Mouse (Mus musculus) naive thymus-derived CD4-positive, alpha-beta T cell, adult 2 months (primary cell): Measurements from ENCODE around the gene Sytl2.
A peak's percentile ranks its signal among the peaks of the same experiment; 100 is the strongest.

Experiments
- DNase-seq: peaks from one replicate; pipeline ENCODE4 v3.0.0-alpha.2; 2011; ENCODE audit warnings: low read depth

The Sytl2 gene

DNA sequence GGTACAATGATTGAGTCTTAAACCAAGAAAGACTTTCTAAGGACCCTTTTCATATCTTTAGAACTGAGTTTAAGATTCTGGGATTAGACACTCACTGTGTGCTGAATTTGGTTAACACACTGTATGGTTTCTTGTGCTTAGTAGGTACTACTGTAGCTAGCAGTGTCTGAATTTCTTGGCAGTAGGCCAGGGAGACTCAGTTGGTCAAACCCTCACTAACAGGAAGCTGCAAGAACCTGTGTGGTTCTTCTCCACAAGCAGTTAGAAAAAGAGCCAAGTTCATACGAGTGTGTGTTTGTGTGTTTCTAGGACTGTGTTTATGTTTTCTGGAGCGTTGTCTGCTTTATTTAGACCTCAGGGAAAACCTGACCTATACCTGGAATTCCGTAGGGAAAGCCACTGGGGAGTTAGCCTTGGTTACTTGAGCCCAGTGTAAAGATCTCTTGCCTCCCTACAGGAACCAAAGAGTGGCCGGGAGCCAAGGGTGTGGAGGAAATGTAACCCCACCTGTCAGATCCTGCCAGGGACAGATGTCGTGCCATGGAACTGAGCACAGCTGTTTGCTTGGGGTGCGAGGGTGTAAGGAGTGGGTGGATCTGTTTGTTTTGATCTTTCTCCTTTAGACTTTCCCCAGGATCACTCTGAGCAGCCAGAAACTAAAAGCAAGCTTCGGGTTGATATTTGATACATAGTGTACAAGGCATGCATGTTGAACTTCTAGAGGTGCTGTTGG, 10.3 kb downstream of the Sytl2 start:
- DNase-seq, result peak; percentile 61

DNA sequence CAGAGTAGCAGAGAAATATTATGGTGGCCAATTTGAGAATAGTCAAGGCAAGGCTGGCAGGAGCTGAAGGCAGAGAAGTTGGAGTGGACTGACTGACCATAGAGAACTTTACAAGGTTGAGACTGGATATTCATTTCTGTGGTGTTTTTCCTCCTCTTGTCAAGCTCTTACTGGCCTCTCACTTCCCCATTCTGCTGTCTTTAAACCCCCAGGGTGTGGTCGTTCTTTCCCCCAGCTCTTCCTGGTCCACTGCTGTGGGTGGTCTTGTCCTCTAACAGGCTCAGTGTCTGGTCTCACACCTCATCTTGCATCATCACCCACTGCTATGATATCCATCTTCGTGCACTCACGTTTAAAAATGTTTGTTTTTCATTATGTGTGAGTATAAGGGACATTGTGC, 11.4 kb downstream of the Sytl2 start:
- DNase-seq, result no peak

DNA sequence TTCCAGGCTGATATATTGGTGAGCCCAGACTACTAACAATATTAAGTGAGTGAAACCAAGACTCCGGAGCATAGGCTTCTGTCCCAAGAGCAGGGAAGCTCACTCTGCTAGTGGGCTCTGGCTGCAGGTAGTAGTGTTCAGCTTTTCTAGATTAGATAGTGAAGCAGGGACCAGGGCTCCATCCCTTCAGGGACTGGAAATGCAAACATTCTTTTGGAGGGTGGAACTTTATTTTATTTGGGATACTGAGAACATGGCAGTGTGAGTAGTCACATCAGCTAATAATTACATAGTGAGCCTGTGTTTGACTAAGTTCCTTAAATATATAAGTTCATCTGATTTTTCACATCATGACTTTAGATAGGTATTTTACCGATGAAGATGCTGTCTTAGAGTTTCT, 14.8 kb downstream of the Sytl2 start:
- no peak for DNase-seq

DNA sequence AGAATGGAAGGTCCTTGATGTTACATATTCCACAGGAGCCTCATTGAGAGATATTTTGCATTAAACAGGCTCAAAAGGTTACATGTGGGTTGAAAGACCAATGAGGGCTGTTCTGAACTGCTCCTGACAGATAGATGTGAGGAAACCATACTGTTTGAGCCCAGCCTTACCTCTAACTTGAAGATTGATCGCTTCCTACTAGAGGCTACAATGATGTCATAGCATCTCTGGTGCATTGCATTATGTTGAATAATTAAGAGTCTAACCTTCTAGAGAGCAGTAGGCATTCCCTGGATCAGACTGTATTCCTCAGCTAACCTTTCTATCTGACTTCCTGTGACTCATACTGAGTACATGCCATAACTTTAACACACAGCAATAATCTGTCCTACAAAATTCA, 17.4 kb downstream of the Sytl2 start:
- DNase-seq, result no peak

DNA sequence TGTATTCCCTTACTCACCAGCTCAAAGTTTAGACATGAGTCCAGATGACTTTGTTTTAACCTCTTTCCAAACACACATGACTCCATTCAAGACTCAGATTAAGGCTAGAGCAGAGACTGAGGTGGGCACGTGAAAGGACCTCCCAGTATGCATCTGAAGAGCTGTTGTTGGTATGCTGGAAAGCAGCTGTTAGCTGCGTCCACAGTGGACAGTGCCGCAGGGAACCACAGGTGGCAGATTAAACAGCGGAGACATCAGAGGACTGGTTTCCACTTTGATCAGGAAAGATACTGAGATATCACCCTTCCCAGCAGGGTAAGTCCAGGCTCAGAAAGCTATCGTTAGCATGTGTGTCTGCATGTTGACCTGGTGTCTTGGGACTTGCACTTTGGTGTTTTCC, 18.1 kb downstream of the Sytl2 start:
- no peak for DNase-seq

DNA sequence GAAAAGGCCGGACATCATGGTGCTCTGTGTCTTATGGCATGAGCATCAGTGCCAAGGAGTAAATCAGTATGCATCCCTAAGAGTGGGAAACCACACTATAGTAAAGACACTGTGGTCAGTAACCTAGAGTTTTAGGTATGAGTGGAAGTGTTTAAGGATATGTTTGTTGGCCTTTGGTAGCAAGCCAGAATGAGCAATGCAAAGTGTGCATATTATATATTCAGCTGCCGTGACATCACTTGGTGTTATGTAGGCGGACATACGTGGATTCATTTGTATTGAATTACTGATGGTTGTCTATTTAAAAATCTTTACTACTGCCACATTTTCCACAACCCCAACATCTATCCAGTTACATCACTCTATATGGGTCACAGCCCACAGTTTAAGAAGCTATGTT, 23.1 kb downstream of the Sytl2 start:
- DNase-seq, result no peak

DNA sequence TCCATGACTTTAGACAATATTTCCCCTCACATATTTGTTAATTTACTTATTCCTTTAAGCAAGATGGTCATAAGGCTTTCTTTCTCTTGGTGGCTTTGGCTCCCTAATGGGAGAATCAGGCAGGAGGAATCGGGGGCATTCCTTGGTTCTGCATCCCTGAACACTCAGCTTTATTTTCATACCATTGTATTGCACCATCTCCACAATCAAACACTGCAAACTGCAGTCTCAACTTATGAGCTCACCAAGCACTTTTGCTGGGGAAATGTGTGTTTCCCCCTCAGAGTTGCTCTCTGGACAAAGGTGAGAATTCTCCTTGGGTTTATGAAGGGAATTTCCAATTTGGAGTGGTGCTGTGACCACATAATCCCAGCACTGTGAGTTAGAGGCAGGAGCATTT, 28.1 kb downstream of the Sytl2 start:
- no peak for DNase-seq

DNA sequence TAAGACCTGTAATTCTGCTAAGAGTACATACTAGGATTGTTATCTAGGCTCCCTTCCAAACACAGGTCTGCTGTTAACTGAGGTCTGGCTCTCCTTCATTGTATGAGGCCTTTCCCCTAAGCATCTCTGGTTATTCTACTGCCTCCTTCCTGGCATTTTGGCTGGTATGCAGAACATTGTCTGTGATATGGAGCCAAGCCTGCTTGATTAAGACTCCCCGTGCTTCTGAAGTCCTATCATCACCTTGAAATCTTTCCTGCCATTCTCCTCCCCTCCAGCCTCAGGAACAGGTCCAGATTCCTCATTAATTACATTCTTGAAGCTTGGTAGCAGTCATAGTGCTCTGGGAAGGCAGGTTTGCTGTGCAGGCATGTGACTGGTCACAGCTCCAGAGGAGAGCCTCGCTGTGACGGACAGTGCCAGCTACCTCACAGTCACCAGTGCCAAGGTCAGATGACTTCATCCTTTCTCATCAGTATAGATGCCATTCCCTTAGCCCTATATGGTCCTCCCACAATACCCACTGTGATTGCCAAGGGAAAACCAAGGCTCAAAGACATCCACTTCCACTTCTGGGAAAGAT, 30.5 kb downstream of the Sytl2 start:
- no peak for DNase-seq

DNA sequence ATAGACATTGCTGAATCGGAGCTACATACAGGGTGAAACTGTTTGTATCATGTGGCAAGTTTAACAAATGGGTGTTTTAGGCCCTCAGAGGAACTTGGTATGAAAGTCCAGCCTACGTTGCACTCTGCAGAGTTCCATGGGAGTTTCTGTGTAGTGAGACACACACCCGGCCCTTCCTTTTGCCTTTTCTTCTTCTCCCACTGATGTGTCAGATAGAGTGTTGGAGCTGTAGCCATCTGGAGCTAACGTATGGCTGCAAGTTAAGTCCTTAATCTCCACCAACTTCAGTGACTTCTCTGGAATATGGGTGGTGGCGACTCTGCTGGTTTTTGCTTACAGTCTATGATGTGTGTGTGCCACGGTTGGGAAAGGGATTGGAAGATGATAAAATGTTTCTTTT, 32.3 kb downstream of the Sytl2 start:
- no peak for DNase-seq

DNA sequence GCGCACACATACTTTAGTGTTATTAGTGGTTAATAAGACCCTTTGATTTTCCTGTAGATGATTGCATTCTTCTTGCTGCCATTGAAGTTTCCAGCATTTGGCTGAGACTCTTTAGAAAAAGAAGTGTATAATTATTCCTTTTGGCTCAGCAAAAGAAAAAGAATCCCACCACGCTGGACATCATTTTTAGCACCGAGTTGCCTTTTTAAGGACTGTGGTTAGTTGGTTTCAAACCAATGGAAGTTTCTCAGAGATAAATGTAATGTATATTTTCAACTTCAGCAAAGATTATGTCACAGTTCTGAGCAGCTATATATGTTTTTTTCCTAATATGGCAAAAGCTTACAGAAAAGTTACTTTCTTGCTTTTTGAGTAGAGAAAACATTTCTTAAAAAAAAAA, 32.8 kb downstream of the Sytl2 start:
- no peak for DNase-seq

DNA sequence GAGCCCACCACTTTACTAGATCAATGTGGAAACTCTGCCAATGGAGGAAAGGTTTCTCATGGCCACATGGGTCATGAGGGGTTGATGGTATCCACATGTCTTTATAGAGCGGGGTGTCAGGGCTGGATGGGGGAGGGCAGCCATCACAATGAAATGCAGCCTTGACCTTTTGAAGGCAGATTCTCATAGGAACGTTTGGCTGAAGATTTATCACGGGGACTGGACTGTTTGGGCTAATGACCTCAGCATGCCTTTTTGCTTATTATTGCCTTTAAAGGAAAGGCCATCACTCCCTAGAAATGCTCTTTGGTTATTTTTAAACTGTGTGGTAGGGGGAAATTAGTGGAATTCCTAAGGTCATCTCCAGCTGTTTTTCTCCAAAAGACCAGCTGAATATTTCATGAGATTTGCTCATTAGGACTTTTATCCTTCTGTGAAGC, 33.7 kb downstream of the Sytl2 start:
- DNase-seq, result no peak

DNA sequence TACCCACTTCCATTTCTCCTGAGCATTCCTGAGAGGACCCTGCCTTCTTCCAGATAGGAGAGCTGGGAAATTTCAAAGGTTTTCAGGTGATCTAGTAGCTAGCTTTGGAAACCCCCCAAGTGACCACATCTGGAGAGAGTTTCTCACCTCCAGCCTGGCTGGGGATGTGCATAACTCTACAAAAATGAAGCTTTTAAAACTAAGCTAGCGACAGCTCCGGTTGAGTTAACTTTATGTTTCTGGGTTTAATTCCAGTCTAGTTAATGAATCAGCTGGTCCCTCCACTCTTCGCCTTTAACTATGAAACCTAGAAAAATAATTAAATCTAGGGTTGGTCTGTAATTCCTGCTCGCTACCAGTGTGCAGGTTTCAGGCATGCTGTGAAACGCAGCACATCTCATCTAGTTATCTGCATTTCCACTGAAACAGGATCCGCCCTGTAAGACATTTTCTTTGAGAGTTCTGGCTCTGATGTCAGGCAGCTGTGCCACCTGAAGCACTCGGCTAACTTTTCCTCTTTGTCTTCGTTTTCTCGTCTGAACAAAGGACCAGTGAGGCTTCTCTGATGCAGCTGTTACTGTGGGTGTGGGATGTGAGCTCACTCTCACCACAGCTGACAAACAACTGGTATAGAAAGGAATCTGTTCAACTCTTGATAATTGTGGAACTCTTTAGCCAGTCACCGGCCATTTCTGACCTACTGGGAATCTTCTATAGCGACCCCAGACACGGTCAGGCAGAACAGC, 39.3 kb downstream of the Sytl2 start:
- peak; percentile 78 for DNase-seq

DNA sequence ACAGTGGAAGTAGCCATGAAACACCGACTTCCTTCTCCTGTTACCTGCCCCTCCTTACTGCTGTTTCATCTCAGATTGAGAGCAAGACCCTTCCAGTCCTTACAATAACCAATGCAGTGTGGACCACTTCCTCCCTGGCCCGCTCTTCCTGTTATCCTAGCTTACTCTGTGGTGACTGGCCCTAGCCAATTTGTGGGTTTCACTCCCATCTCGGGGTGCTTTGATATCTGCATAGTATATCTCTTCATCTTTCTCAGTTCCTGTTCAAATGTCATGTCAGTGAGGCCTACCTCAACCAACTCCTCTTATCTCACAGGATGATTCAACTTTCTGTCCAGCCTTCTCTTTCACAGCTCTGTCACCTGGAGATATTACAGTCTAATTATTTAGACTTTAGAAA, 42.9 kb downstream of the Sytl2 start:
- DNase-seq, result peak; percentile 75

DNA sequence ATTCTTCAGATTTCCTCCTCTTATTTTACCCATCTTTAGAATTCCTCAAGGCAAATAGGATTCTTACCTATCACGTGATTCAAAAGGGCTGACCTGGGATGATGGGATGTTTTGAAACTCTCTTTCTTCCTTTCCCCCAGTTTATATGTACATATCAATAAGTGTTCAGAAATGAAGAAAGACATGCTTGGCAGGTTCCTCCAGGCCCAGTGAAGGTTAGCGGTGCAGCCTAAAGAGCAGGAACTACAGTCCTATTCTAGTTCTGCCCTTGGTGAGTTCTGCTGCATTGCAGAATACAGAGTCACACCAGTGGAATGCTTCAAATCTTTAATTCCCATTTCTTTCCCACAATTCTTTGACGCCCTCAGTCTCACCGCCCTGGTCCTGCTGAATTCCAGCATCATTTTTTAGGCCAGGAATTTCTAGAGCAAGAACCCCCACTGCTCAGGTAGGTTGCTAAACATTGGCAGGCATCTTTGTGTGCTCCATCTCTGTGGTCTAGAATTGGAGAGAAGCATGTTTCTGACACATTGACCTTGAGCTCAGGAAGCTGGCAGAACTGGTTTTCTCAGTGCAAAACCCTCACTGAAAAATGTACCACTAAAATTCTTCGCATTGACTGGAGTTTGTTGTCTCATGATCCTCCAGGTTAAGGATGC, 45.9 kb downstream of the Sytl2 start:
- no peak for DNase-seq

DNA sequence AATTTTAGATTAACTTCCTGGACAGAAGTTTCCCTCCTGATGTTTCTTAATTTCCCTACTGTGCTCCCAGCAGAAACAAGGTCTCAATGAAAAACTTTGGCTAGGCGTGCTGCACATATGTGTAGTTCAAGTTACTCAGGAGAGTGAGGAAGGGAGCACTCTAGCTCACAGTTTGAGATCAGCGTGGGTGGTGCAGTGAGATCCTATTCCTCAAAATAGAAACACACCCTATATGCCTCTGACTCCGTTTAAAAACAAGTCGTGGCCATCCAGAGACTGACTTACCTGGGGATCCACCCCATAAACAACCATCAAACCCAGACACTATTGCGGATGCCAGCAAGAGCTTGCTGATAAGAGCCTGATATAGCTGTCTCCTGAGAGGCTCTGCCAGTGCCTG, 47.0 kb downstream of the Sytl2 start:
- peak; percentile 56 for DNase-seq

DNA sequence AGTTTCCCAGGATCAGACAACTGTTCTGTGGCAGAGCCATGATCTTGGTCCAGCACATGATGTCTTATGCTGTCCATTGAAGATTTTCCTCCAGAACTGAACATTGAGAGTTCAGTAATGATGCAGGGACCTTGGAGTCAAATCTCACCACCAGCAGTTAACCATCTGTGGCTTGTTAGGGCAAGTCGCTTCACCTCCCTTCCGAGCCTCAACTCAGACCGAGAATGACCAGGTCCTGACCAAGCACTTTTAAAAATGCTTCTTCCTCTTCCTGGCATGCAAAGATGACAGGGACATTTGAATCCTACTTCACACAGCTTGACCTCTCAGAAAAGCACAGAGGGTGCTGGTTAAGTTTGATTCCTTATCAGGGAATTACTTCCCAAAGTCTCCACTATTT, 50.1 kb downstream of the Sytl2 start:
- DNase-seq, result no peak

DNA sequence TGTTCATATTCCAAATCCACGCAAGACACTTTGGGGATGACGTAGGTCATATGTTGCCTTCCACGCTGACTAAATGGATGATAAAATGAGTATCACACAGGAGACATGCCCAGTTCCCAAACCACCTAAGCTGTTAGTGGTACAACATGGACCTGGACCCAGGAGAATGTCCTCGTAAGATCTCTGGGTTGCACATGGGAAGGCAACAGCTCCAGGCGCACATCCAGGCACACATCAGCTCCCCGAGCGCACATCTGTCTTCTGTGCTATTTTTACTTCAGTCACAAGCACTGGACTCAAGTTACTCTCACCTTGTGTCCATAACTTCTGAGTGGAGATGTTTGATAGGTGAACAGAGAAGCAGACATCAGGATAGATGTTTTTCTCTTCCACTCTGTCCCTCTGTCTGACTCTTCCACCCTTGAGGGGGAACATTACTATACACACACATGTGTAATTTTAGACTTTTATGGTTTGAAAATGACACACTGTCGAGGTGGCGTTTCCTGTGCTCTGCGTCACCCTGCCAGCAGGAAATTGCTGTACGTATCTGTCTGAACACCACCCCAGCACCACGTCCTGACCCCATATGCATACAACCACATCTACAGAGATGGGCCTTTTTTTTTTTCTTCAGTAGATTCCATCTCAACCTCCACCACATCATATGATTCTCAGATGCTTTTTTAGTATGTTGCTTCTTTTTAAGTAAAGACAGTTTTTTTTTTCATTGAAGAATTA, 51.6 kb downstream of the Sytl2 start:
- DNase-seq, result peak; percentile 92

DNA sequence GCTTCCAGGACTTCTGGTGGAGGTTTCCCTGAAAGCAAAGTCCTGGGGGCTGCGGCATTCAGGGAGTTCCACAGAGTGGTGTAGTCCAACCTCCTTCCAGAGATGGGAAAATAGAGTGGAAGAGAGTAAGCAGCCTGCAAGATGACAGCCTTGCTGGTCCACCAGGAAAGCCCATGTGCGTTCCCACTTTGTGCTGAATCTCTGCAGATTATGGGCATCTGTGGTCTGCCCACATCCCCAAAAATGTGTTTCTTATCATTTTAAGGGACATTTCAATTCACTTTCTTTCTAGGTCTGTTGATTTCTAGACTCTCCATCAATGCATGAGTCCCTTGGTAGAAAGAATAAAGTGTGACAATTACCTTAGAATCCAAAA, 52.2 kb downstream of the Sytl2 start:
- DNase-seq, result no peak

DNA sequence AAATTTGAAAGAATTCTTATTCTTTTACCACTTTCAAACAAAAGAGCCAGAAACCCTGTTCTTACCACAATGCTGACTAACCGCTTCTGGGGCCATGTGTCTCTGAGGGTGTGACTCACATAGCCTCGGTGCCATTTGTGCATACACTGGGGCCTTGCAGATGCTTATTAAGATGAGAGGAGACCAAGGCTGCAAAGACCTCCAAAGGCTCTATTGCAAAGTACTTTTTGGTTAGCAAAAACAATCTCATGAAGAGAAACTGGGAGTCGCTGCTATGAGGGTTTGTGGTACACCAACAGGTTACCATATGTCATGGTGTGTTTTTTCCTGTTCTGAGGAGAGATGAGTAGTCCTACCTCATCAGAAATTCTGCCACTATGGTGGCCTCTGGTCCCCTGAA, 53.4 kb downstream of the Sytl2 start:
- peak; percentile 60 for DNase-seq

DNA sequence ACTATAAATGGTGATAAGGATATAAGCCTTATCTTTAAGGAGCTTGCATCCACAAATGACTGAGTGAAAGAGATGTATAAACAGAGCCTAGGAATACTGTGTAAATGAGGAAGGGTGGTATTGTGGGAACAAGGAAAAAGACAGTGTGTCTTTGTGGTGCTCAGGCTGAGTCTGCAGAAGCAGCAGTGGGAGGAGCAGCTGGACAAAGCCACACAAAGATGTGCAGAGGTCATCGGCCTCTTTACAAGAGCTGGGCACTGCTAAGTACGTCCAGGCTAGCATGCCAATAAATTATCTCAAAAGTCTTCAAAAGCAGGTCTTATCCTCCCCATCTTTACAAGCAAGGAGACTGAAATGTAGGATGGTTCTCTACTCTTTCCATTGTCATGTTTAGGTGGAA, 53.9 kb downstream of the Sytl2 start:
- DNase-seq, result no peak

DNA sequence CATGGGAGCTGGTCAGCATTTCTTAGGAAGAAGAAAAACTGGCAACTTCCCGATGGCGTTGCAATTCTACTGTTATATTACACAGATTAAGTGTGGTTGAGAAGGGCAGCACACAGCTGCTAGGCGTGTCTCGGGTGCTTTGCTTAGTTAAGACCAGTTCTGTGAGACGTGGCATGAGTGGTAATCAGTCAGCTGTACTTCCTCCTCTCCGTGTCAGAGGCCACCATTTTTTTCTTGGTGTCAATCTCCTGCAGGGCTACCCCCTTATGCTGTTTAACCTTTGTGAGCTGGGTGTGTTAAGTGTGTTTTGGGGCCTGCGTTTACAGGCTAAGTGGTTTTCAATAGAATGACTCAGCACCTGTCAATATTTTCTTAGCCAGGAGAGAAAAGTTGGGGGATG, 60.7 kb downstream of the Sytl2 start:
- DNase-seq, result no peak
